Mouse (Mus musculus) forebrain, embryonic 15.5 days (tissue): Measurements from ENCODE around the gene Ttll5. TPM values are rescaled to one million over a fixed set of nuclear protein-coding genes. Genes with fewer than 3 reads are reported as not detected.

ENCODE experiments used
- ATAC-seq: fragments of 200-750 bp; cut with Nextera tagmentation; replicated peaks from 2 replicates; pipeline ENCODE4 v1.8.0; 2017; ENCODE audit warnings: mild to moderate bottlenecking, moderate TSS enrichment, moderate library complexity
- H3K27ac ChIP-seq: fragments of 300-500 bp; sonication (generic); replicated peaks from 2 replicates; pipeline ENCODE4 v1.5.1; 2015; ENCODE audit warnings: mild to moderate bottlenecking, inconsistent platforms
- H3K27me3 ChIP-seq: fragments of 300-500 bp; sonication (generic); 2 replicates; pipeline ENCODE4 v1.6.1; 2015; ENCODE audit warnings: inconsistent platforms
- H3K36me3 ChIP-seq: fragments of 300-500 bp; sonication (generic); 2 replicates; pipeline ENCODE4 v1.6.1; 2015; ENCODE audit warnings: mild to moderate bottlenecking, inconsistent platforms
- H3K4me1 ChIP-seq: fragments of 300-500 bp; sonication (generic); 2 replicates; pipeline ENCODE4 v1.6.1; 2015; ENCODE audit warnings: inconsistent platforms
- H3K4me2 ChIP-seq: fragments of 300-500 bp; sonication (generic); replicated peaks from 2 replicates; pipeline ENCODE4 v1.6.1; 2015; ENCODE audit warnings: mild to moderate bottlenecking, inconsistent platforms
- H3K4me3 ChIP-seq: fragments of 300-500 bp; sonication (generic); 2 replicates; pipeline ENCODE4 v1.5.1; 2015; ENCODE audit warnings: mild to moderate bottlenecking, inconsistent platforms
- H3K9ac ChIP-seq: fragments of 300-500 bp; sonication (generic); replicated peaks from 2 replicates; pipeline ENCODE4 v1.6.1; 2015; ENCODE audit warnings: mild to moderate bottlenecking, inconsistent platforms
- H3K9me3 ChIP-seq: fragments of 300-500 bp; sonication (generic); 2 replicates; pipeline ENCODE4 v1.6.1; 2016; ENCODE audit warnings: inconsistent platforms
- WGBS: fragments of 180-500 bp; shearing (Covaris S2); methylation state at CpG from one replicate; pipeline ENCODE4 v1.1.7; 2015; ENCODE audit warnings: mixed read lengths; 5-methylcytosine and 5-hydroxymethylcytosine counted together
- polyA plus RNA-seq: library from polyadenylated mRNA; unstranded; fragments of >200 nt; fragmentation: Nextera tagmentation; extraction: Ambion mirVana; gene quantifications from 2 replicates; pipeline ENCODE4 v1.2.1, GENCODE M21; 2015

Gene Ttll5
- polyA plus RNA-seq, 1 experiment from 2014 or later: 15.4 TPM

GRCm38 (mm10) chr12:85811676-85812075, 12.8 kb upstream of the Ttll5 start:
- Histone ChIP-seq H3K4me3 (no peak overlapping the region), H3K9me3 (no peaks in the 10 kb centered on the region), H3K4me2 (no peak overlapping the region), H3K27me3 (no peaks in the 10 kb centered on the region), H3K36me3 (peaks cover 21% of the 10 kb centered on the region; the same call in 1 of the 2 replicates), H3K4me1 (no peaks in the 10 kb centered on the region), H3K9ac (no peak overlapping the region), H3K27ac (no peak overlapping the region)
- WGBS: 93% methylated on average over 4 of the region's 4 CpGs
- ATAC-seq: no peak

DNA sequence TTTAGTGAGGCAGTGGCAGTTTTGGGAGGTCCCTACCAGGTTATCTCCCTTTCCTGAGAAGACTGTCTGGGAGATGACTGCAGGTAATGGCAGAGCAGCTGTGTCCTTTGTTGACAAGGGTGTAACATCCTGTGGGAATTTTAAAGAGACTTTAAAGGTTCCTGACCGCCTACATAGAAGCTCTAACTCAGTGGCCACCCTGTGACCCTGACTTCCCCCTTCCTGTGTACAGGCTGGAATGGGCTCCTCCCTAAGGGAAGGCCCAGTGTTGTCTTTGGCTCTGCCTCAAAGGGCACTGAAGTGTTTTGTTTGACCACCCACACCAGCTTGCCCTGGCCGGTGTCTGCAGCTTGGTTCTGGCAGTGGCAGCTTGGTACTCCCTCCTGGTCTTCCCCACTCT, 10.9 kb upstream of the Ttll5 start:
- no peak for ATAC-seq
- Histone ChIP-seq H3K4me3 (no peak overlapping the region), H3K9me3 (no peaks in the 10 kb centered on the region), H3K9ac (no peak overlapping the region), H3K36me3 (peaks cover 32% of the 10 kb centered on the region), H3K4me1 (peaks cover 1% of the 10 kb centered on the region; the same call in 1 of the 2 replicates), H3K27me3 (no peaks in the 10 kb centered on the region), H3K27ac (no peak overlapping the region), H3K4me2 (no peak overlapping the region)
- WGBS: 84% methylated on average over 2 of the region's 2 CpGs

GRCm38 (mm10) chr12:85822051-85822450, 2.4 kb upstream of the Ttll5 start:
- no peak for ATAC-seq
- Histone ChIP-seq H3K36me3 (peaks cover 26% of the 10 kb centered on the region), H3K27ac (no peak overlapping the region), H3K4me1 (peaks cover 30% of the 10 kb centered on the region), H3K4me2 (no peak overlapping the region), H3K27me3 (no peaks in the 10 kb centered on the region), H3K9ac (no peak overlapping the region), H3K9me3 (no peaks in the 10 kb centered on the region), H3K4me3 (no peak overlapping the region)
- WGBS: 75% methylated on average over 9 of the region's 9 CpGs

- Histone ChIP-seq H3K27ac (peak overlapping the region; percentile 98), H3K4me2 (peak overlapping the region; percentile 70), H3K27me3 (no peaks in the 10 kb centered on the region), H3K36me3 (peaks cover 11% of the 10 kb centered on the region), H3K4me1 (peaks cover 27% of the 10 kb centered on the region), H3K9me3 (no peaks in the 10 kb centered on the region), H3K9ac (peak overlapping the region; percentile 63), H3K4me3 (peak overlapping the region; percentile 86)
- WGBS: 5% methylated on average over 8 of the region's 8 CpGs
- no peak for ATAC-seq
Observed at GRCm38 (mm10) chr12:85825361-85825760, 902 bp downstream of the Ttll5 start.

GRCm38 (mm10) chr12:85825822-85826221, 1.4 kb downstream of the Ttll5 start:
- H3K9me3 ChIP-seq: no peaks in the 10 kb centered on the region
- H3K4me3 ChIP-seq: no peak overlapping the region
- peaks cover 27% of the 10 kb centered on the region for H3K4me1 ChIP-seq
- H3K9ac ChIP-seq: no peak overlapping the region
- no peaks in the 10 kb centered on the region for H3K27me3 ChIP-seq
- H3K36me3 ChIP-seq: peaks cover 7% of the 10 kb centered on the region
- H3K4me2 ChIP-seq: peak overlapping the region; percentile 70; the same call in 1 of the 2 replicates
- WGBS: 64% methylated on average over 2 of the region's 2 CpGs
- ATAC-seq: no peak
- no peak overlapping the region for H3K27ac ChIP-seq

GRCm38 (mm10) chr12:85828856-85829255, 4.4 kb downstream of the Ttll5 start:
- Histone ChIP-seq H3K4me3 (no peak overlapping the region), H3K4me1 (peaks cover 12% of the 10 kb centered on the region), H3K9ac (no peak overlapping the region), H3K36me3 (0 out of 2 replicates have a peak, but pooled peaks cover 5% of the 10 kb centered on the region), H3K27ac (no peak overlapping the region), H3K9me3 (no peaks in the 10 kb centered on the region), H3K27me3 (no peaks in the 10 kb centered on the region), H3K4me2 (no peak overlapping the region)
- WGBS: 97% methylated on average over 3 of the region's 3 CpGs
- no peak for ATAC-seq

GRCm38 (mm10) chr12:85829866-85830265, 5.4 kb downstream of the Ttll5 start:
- ATAC-seq: no peak
- Histone ChIP-seq H3K36me3 (0 out of 2 replicates have a peak, but pooled peaks cover 5% of the 10 kb centered on the region), H3K27me3 (no peaks in the 10 kb centered on the region), H3K4me1 (peaks cover 9% of the 10 kb centered on the region), H3K4me2 (no peak overlapping the region), H3K4me3 (no peak overlapping the region), H3K9ac (no peak overlapping the region), H3K9me3 (no peaks in the 10 kb centered on the region), H3K27ac (no peak overlapping the region)
- WGBS: 91% methylated on average over 3 of the region's 3 CpGs

DNA sequence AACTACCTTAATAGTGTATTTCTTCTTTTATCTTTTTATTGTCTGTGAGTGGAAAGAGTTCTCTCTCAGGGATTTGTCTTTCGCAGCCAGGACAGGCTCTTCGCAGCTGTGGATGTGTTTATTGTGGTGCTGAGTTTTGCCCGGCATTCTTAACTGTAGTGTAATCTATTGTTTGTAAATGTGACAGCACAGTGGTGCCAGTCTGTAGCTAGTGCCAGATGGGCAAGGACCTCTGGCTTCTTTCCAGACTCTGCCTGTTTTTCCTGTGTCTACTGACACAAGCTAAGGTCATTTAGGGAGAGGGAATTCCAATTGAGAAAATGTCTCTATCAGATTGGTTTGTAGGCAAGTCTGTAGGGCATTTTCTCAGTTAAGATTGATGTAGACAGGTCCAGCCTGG, 6.2 kb downstream of the Ttll5 start:
- no peaks in the 10 kb centered on the region for H3K27me3 ChIP-seq
- H3K27ac ChIP-seq: no peak overlapping the region
- H3K4me3 ChIP-seq: no peak overlapping the region
- H3K9me3 ChIP-seq: no peaks in the 10 kb centered on the region
- WGBS: 66% methylated on average over 3 of the region's 3 CpGs
- peaks cover 4% of the 10 kb centered on the region for H3K4me1 ChIP-seq
- H3K4me2 ChIP-seq: no peak overlapping the region
- ATAC-seq: no peak
- H3K36me3 ChIP-seq: 0 out of 2 replicates have a peak, but pooled peaks cover 5% of the 10 kb centered on the region
- no peak overlapping the region for H3K9ac ChIP-seq

DNA sequence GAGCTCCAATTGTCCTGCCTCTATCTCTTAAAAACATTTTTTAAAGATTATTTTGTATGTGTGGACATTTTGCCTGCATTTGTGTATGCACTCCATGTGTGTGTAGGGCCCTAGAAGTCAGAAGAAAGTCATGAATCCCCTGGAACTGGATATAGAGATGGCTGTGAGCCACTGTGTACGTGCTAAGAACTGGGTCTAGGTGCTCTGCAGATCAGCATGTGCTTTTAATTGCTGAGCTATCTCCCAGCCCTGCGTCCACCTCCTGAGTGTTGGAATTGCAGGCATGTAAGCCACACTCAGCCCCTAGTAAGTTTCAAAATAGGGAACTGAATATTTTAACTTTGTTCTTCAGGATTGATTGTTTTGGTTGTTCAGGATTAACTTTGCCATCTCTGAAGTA, 10.1 kb downstream of the Ttll5 start:
- no peak overlapping the region for H3K27ac ChIP-seq
- no peaks in the 10 kb centered on the region for H3K4me1 ChIP-seq
- H3K9ac ChIP-seq: no peak overlapping the region
- ATAC-seq: no peak
- no peak overlapping the region for H3K4me2 ChIP-seq
- H3K36me3 ChIP-seq: 0 out of 2 replicates have a peak, but pooled peaks cover 5% of the 10 kb centered on the region
- H3K4me3 ChIP-seq: no peak overlapping the region
- no peaks in the 10 kb centered on the region for H3K9me3 ChIP-seq
- H3K27me3 ChIP-seq: no peaks in the 10 kb centered on the region
- 93% methylated on average over 2 of the region's 2 CpGs for WGBS

DNA sequence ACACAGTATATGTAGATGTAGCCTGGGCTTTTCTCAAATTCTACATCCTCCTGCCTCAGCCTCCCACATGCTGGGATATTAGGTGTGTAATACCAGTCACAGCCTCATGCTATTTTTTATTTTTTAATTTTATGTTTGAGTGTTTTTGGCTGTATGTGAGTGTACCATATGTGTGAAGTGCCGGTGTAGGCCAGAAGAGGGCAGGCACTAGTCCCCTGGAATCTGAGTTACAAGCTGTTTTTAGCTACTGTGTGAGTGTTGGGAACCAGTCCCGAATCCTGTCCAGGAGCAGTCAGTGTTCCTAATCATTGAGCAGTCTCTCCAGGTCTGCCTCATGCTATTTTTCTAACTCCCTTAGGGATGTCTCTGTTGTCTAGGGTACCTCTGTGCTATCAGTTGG, 13.3 kb downstream of the Ttll5 start:
- H3K4me1 ChIP-seq: no peaks in the 10 kb centered on the region
- H3K36me3 ChIP-seq: no peaks in the 10 kb centered on the region
- no peak overlapping the region for H3K4me3 ChIP-seq
- H3K9ac ChIP-seq: no peak overlapping the region
- no peak overlapping the region for H3K4me2 ChIP-seq
- no peak overlapping the region for H3K27ac ChIP-seq
- 85% methylated on average over 2 of the region's 2 CpGs for WGBS
- no peaks in the 10 kb centered on the region for H3K9me3 ChIP-seq
- H3K27me3 ChIP-seq: no peaks in the 10 kb centered on the region
- no peak for ATAC-seq

DNA sequence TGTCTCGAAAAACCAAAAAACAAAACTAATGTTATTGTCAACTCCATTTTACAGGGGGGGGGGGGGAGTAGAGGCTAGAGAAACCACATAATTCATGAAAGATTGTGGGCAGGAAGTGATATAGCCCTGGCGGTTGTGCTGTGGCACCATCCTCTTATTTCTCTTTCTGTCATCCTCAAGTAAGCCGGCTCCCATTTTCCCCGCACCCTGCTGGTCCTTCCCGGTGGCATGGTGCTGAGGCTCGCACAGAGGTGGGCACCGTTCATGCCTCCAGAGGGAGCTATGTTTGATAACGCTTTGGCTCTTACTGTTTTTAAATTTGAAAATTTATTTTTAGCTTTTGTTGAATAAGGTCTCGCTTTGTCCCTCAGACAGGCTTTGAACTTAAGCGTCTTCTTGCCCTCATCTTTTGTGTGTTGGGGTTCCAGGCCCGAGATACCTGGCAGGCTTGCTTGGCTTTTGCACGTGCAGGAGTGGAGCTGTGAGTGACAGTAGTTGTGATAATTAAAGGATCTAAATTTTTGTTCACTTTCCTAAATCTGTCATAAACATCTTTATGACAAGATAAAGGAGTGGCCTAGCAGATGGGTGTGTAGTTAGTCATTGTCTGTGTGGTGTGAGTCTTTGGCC, 15.0 kb downstream of the Ttll5 start:
- Histone ChIP-seq H3K4me2 (no peak overlapping the region), H3K27ac (no peak overlapping the region), H3K4me3 (no peak overlapping the region), H3K4me1 (no peaks in the 10 kb centered on the region), H3K36me3 (peaks cover 3% of the 10 kb centered on the region; the same call in 1 of the 2 replicates), H3K9me3 (no peaks in the 10 kb centered on the region), H3K27me3 (no peaks in the 10 kb centered on the region), H3K9ac (no peak overlapping the region)
- no peak for ATAC-seq
- WGBS: 95% methylated on average over 12 of the region's 12 CpGs

DNA sequence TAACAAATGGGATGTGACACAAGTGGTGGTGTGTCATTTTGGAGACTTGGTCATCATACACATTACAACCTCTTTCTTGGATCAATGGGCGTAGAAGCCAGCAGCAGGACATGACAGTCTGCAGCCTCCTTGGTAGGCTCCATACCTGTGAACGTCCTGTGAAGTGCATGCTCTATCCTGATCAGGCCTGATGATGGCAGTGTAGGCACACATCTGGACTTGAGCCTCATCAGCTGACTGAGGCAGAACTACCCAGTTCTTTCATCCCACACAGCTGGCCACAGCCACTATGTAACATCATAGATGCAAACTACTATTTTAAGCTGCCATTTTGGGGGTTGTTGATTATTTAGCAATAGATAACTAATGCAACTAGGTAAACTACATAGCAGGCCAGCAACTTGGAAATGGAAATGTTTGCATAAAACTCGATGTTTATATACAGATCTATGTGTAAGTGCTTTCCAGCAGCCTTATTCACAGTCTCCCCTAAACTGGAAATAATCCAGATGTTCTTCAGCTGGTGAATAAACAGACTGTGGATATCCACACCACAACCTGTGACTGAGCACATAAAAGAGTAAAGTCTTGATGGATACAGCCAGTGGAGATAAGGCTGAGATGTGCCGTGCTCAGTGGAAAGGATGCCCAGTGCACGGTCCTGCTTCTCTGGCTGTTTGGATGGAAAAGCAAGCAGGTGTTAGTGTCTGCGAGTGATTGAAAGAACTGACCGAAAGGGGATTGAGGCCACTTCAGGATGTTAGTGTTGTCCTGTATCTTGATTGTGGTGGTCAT, 23.9 kb downstream of the Ttll5 start:
- Histone ChIP-seq H3K27ac (no peak overlapping the region), H3K36me3 (peaks cover 9% of the 10 kb centered on the region), H3K4me3 (no peak overlapping the region), H3K4me1 (no peaks in the 10 kb centered on the region), H3K4me2 (no peak overlapping the region), H3K27me3 (no peaks in the 10 kb centered on the region), H3K9ac (no peak overlapping the region), H3K9me3 (no peaks in the 10 kb centered on the region)
- 86% methylated on average over 7 of the region's 7 CpGs for WGBS
- ATAC-seq: no peak
